Mouse (Mus musculus): ENCODE data around the gene Sumo2. TPM values are rescaled to one million over a fixed set of nuclear protein-coding genes. Genes with fewer than 3 reads are reported as not detected.
"Not testable (repeated sequence)": the region's sequence is repeated elsewhere in the genome, so short reads cannot be mapped to it uniquely, and the experiment has no call there.

Sumo2 gene
- polyA plus RNA-seq, 1 experiment from 2014 or later = 532 TPM

DNA sequence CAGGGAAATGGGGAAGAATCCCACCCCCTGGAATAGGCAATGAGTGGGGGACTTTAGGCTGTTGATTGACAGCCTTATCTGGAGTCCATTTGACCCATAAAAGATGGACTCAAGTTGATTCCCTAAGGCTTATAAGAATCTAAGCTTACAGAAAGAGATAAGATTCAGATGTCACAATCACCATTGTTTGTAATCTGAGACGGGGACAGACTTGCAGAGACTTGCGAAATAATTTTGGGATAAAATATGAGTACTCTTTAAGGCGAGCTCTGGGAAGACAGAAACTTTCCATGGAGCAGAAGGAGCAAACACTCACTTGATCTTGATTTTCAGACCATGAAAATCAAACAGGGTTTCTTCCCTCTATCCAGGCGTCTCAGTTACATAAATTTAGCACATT lies 7.5 kb upstream of the Sumo2 start:
- WGBS (ENCODE audit: insufficient replicate concordance) = 45% methylated on average over 4 of the region's 4 CpGs
- no peak for ATAC-seq (ENCODE audit: low read depth)
- Histone ChIP-seq H3K9me3 (replicated peaks) (no peaks in the 10 kb centered on the region), H3K4me1 (replicated peaks) (peaks cover 1% of the 10 kb centered on the region; the same call in 1 of the 2 replicates), H3K9ac (no peak overlapping the region), H3K27me3 (peaks cover 14% of the 10 kb centered on the region), H3K4me3 (replicated peaks) (no peak overlapping the region), H3K27ac (no peak overlapping the region), H3K36me3 (no peaks in the 10 kb centered on the region), H3K4me2 (no peak overlapping the region)
- no peak for DNase-seq

DNA sequence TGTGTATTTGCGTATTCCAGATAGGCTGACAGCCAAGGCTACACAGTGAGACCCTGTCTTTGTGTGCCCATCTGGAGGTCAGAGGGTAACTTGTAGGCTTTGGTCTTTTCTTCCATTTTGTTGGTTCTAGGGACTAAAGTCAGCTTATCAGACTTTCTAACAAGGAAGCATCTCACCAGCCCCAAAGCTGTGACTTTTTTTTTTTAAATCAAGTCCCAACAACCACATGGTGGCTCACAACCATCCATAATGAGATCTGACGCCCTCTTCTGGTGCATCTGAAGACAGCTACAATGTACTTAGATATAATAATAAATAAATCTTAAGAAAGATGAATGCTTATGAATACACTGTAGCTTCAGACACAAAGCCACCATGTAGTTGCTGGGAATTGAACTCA lies 2.0 kb upstream of the Sumo2 start:
- no peak overlapping the region for H3K4me2 ChIP-seq
- H3K4me1 ChIP-seq (replicated peaks) = peaks cover 41% of the 10 kb centered on the region
- no peaks in the 10 kb centered on the region for H3K9me3 ChIP-seq (replicated peaks)
- H3K27ac ChIP-seq = no peak overlapping the region
- DNase-seq (no peak), ATAC-seq (ENCODE audit: low read depth) (no peak)
- H3K36me3 ChIP-seq = peaks cover 14% of the 10 kb centered on the region
- H3K9ac ChIP-seq = no peak overlapping the region
- no peak overlapping the region for H3K4me3 ChIP-seq (replicated peaks)
- WGBS (ENCODE audit: insufficient replicate concordance) = 24% methylated on average over 2 of the region's 2 CpGs
- peaks cover 3% of the 10 kb centered on the region for H3K27me3 ChIP-seq

DNA sequence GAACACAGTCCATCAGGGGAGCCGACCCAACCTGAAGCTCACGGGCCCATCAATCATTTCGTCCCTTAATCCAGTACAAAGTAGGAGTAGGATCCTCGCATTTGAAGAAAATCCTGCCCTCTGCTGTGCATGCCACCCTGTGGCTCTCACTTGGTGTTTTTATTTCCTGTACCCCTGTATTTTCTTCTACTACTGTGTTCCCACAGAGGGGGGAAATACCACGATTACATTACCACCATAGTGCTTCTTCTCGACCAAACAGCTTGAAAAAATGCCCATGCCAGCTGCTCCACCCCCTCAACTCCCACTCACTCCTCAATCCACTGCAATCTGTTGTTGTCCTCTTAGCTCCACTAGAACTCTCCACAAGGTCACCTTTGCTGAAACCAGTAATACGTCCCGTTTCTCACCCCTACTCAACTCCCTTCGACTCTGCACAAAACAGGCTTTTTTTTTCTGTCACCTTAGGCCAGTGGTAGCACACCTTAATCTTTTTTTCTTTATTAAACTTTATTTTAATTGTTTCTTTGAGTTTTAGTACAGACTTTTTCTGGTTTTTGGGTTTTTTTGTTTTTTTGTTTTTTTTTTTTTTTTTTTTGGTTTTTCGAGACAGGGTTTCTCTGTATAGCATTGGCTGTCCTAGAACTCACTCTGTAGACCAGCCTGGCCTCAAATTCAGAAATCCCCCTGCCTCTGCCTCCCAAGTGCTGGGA lies 936 bp upstream of the Sumo2 start:
- Histone ChIP-seq H3K4me1 (replicated peaks) (peaks cover 48% of the 10 kb centered on the region), H3K4me3 (replicated peaks) (peak overlapping the region; percentile 97), H3K9me3 (replicated peaks) (no peaks in the 10 kb centered on the region), H3K4me2 (peak overlapping the region; percentile 88), H3K27ac (peak overlapping the region; percentile 99), H3K36me3 (peaks cover 24% of the 10 kb centered on the region), H3K9ac (peak overlapping the region; percentile 49; the same call in 1 of the 2 replicates), H3K27me3 (no peaks in the 10 kb centered on the region)
- ATAC-seq (ENCODE audit: low read depth) (no peak), DNase-seq (no peak)
- WGBS (ENCODE audit: insufficient replicate concordance) = 84% methylated on average over 10 of the region's 10 CpGs

DNA sequence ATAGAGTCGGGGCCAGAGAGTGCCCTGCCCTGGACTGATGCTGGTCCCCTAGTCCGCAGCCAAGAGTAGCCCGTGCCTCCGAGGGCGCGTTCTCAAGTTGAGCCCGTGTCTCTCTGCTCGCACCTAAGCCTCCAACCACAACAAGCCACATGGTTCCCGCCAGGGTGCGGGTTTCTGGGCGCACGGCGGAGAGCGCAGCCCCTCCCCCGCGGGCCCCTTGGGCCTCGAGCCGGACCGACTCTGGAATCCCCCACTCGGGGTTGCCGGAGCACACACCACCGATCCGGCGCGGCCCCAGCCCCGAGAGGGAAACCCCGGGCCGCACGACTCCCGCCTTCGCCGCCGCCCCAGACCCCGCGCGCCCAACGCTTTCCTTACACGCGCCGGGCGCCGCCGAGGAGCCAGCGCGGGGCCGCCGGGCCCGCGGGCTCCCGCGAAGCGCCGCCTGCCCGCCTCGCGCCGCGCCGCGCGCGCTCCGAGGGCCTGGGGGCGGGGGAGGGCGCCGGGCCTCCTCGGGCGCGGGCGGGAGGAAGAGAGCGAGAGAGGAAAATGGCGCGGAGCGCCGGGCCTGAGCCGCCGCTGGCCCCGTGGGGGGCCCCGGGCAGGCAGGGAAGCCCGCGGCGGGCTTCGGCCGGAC lies 557 bp downstream of the Sumo2 start:
- under 1% methylated on average over 81 of the region's 84 CpGs for WGBS (ENCODE audit: insufficient replicate concordance)
- H3K4me1 ChIP-seq (replicated peaks) = peaks cover 48% of the 10 kb centered on the region
- peak overlapping the region; percentile 97 for H3K4me3 ChIP-seq (replicated peaks)
- DNase-seq (peak; percentile 44), ATAC-seq (ENCODE audit: low read depth) (peak; percentile 75)
- H3K9me3 ChIP-seq (replicated peaks) = no peaks in the 10 kb centered on the region
- H3K36me3 ChIP-seq = peaks cover 36% of the 10 kb centered on the region
- H3K4me2 ChIP-seq = peak overlapping the region; percentile 88
- peak overlapping the region; percentile 99 for H3K9ac ChIP-seq
- H3K27ac ChIP-seq = peak overlapping the region; percentile 99
- H3K27me3 ChIP-seq = no peaks in the 10 kb centered on the region

DNA sequence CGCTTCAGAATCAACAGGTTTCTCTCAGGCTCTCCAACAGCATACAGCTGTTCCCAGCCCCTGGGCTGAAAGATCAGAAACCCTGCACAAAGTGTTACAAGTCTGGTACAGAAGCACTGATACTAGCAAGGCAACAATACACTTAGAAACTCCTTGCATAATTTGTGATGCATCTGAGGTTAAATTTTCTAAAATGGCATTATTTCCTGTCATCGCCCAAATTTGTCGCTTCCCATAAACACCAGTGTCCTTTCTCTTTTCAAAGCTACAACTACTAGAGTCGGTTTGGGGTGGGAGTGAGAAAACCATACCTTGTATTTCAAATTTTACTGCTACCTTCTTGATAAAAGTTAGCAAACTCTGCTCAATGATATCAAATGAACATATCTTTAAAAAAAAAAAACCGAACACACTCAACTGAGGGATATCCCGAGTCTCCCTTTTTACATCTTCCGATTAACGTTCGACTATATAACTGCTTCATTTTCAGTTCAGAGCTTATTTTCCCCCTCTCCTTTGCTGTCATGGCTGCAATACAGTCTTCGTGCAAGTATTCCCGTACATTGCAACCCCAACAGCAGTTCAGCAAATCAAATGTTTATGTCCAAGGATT lies 1.2 kb downstream of the Sumo2 start:
- peaks cover 48% of the 10 kb centered on the region for H3K4me1 ChIP-seq (replicated peaks)
- H3K4me3 ChIP-seq (replicated peaks) = peak overlapping the region; percentile 97
- no peak for ATAC-seq (ENCODE audit: low read depth)
- WGBS (ENCODE audit: insufficient replicate concordance) = 6% methylated on average over 11 of the region's 11 CpGs
- H3K36me3 ChIP-seq = peaks cover 42% of the 10 kb centered on the region
- peak overlapping the region; percentile 88 for H3K4me2 ChIP-seq
- H3K9me3 ChIP-seq (replicated peaks) = no peaks in the 10 kb centered on the region
- H3K9ac ChIP-seq = peak overlapping the region; percentile 99
- H3K27me3 ChIP-seq = no peaks in the 10 kb centered on the region
- no peak for DNase-seq
- peak overlapping the region; percentile 99 for H3K27ac ChIP-seq

DNA sequence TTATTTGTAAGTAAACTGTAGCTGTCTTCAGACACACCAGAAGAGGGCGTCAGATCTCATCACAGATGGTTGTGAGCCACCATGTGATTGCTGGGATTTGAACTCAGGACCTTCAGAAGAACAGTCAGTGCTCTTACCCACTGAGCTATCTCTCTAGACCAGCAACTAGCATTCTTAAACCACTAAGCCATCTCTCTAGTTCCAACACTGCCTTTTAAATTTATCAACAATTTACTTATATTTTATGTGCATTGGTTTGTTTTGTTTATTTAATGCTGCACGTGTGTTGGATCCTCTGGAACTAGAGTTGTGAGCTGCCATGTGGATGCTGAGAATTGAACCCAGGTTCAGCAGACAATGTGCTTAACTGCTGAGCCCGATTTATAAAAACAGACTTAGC lies 9.6 kb downstream of the Sumo2 start:
- not testable (repeated sequence) for H3K27ac ChIP-seq; DNase-seq; H3K4me1 ChIP-seq (replicated peaks); ATAC-seq (ENCODE audit: low read depth); H3K27me3 ChIP-seq; H3K9ac ChIP-seq; H3K4me2 ChIP-seq; H3K4me3 ChIP-seq (replicated peaks); H3K9me3 ChIP-seq (replicated peaks)
- WGBS (ENCODE audit: insufficient replicate concordance) = 77% methylated on average over 3 of the region's 3 CpGs
- H3K36me3 ChIP-seq = peaks cover 84% of the 10 kb centered on the region

DNA sequence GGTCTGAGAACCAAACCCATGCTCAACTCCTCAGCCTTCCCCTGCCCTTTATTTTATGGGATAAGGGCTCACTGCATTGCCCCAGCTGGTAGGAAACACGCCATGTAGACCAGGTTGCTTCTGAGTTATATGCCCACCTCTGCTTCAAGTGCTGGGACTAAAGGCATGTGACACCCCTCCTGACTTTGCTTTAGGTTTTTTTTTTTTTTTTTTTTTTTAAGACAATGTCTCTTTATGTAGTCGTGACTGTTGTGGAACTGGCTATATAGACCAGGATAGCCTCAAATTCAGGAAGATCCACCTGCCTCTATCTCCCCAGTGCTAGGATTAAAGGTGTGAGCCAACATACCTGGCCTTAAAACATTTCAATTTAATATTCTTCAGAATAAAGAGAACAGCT lies 13.4 kb downstream of the Sumo2 start:
- no peak overlapping the region for H3K4me2 ChIP-seq
- H3K4me1 ChIP-seq (replicated peaks) = peaks cover 8% of the 10 kb centered on the region; the same call in 1 of the 2 replicates
- no peak overlapping the region for H3K4me3 ChIP-seq (replicated peaks)
- no peak overlapping the region for H3K9ac ChIP-seq
- ATAC-seq (ENCODE audit: low read depth) (no peak), DNase-seq (no peak)
- WGBS (ENCODE audit: insufficient replicate concordance) = 68% methylated on average over 2 of the region's 2 CpGs
- no peak overlapping the region for H3K27ac ChIP-seq
- no peaks in the 10 kb centered on the region for H3K27me3 ChIP-seq
- no peaks in the 10 kb centered on the region for H3K9me3 ChIP-seq (replicated peaks)
- H3K36me3 ChIP-seq = peaks cover 51% of the 10 kb centered on the region

DNA sequence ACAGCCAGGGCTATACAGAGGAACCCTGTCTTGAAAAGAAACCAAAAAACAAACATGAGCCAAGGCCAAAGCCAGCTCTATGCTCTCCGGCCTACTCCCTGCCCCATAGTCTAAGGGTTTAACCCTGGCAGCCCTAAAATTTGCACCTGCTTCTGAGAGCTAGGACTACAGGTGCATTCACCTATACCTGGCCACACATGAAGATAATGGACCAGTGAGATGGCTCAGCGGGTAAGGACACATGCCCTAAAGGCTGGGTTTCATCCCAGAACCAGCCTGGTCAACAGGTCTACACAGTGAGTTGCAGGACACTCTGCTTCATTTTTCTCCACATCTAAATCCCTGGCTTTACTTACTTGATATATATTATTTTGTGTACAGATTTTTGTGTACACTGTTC lies 13.8 kb downstream of the Sumo2 start:
- peaks cover 47% of the 10 kb centered on the region for H3K36me3 ChIP-seq
- WGBS (ENCODE audit: insufficient replicate concordance) = 89% methylated on average over 2 of the region's 2 CpGs

DNA sequence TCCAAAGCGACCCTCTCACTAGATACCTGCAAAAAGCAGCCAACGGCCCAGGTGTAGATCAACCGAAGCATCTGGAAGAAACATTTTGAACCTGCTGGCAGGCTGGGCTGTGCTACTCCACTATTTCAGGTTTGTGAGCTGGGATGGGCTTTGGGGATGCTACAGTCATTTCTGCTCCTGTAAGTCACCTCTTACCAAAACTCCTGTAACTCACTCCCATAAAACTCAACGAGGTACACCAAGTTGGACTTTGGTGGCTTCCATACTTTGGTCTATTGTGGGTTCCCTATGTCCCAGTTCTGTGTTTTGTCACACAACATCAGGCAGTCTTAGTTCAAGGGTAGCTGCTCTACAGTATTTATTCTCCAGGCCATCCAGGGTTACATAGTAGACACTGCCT lies 15.0 kb downstream of the Sumo2 start:
- H3K27me3 ChIP-seq = no peaks in the 10 kb centered on the region
- no peak overlapping the region for H3K4me2 ChIP-seq
- no peak overlapping the region for H3K9ac ChIP-seq
- no peaks in the 10 kb centered on the region for H3K9me3 ChIP-seq (replicated peaks)
- H3K27ac ChIP-seq = no peak overlapping the region
- no peak for ATAC-seq (ENCODE audit: low read depth)
- peaks cover 8% of the 10 kb centered on the region; the same call in 1 of the 2 replicates for H3K4me1 ChIP-seq (replicated peaks)
- DNase-seq = no peak
- H3K4me3 ChIP-seq (replicated peaks) = no peak overlapping the region
- H3K36me3 ChIP-seq = peaks cover 35% of the 10 kb centered on the region
- 72% methylated on average over 4 of the region's 4 CpGs for WGBS (ENCODE audit: insufficient replicate concordance)

More for the DNA sequence above, 13.8 kb downstream of the Sumo2 start:
- peaks cover 8% of the 10 kb centered on the region; the same call in 1 of the 2 replicates for H3K4me1 ChIP-seq (replicated peaks)
- ATAC-seq (ENCODE audit: low read depth) (0 out of 2 replicates have a peak, but pooled peaks have one; percentile 23), DNase-seq (no peak)
- H3K27ac ChIP-seq = no peak overlapping the region
- no peak overlapping the region for H3K4me3 ChIP-seq (replicated peaks)
- no peak overlapping the region for H3K4me2 ChIP-seq
- H3K9me3 ChIP-seq (replicated peaks) = no peaks in the 10 kb centered on the region
- H3K9ac ChIP-seq = no peak overlapping the region
- no peaks in the 10 kb centered on the region for H3K27me3 ChIP-seq

DNA sequence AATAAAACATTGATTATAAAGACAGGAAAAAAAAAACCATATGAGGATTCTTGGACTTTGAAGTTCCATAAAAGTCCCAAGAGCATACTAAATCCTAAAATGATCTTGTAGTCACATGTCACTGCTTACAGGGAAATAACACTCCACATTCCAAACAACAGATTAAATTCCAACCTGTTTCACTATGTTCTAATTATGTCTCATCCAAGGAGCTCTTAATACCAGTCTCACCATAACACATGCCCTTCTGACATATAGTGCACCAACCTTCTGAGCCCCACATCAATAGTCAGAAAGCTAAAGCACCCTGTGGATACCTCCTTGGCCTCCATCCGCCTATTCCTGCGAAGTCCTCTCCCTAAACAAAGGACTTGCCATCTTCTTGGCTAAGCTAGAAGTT lies 15.9 kb downstream of the Sumo2 start:
- Histone ChIP-seq H3K4me1 (replicated peaks) (peaks cover 1% of the 10 kb centered on the region), H3K9me3 (replicated peaks) (no peaks in the 10 kb centered on the region), H3K9ac (no peak overlapping the region), H3K4me2 (no peak overlapping the region), H3K27me3 (no peaks in the 10 kb centered on the region), H3K4me3 (replicated peaks) (no peak overlapping the region), H3K36me3 (peaks cover 26% of the 10 kb centered on the region), H3K27ac (no peak overlapping the region)
- DNase-seq (no peak), ATAC-seq (ENCODE audit: low read depth) (no peak)
- 90% methylated on average over 2 of the region's 2 CpGs for WGBS (ENCODE audit: insufficient replicate concordance)

DNA sequence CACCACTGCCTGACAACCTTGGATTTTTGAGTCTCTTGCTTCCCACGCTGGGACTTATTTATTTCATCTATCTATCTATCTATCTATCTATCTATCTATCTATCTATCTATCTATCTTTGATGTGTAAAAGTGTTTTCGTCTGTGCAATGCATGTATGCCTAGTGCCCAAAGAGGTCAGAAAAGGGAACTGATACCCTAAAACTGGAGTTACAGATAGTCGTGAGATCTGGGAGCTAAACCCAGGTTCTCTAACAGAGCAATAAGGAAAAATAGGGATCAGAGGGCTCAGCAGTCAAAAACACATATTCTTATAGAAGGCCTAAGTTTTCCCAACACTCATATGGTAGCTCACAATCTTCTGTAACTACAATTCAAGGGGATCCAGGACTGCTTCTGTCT lies 16.5 kb downstream of the Sumo2 start:
- ATAC-seq (ENCODE audit: low read depth) = no peak
- WGBS (ENCODE audit: insufficient replicate concordance) = 61% methylated on average over 3 of the region's 3 CpGs
- Histone ChIP-seq H3K4me2 (no peak overlapping the region), H3K9ac (no peak overlapping the region), H3K9me3 (replicated peaks) (no peaks in the 10 kb centered on the region), H3K4me1 (replicated peaks) (peaks cover 6% of the 10 kb centered on the region), H3K27ac (no peak overlapping the region), H3K36me3 (peaks cover 20% of the 10 kb centered on the region), H3K4me3 (replicated peaks) (no peak overlapping the region), H3K27me3 (no peaks in the 10 kb centered on the region)
- no peak for DNase-seq
